Mouse (Mus musculus): ENCODE data around the gene Filip1l.

Gene Filip1l

GRCm38 (mm10) chr16:57396249-57396648 lies 43.4 kb downstream of the Filip1l start:
- DNase-seq (ENCODE audit: low read depth, low spot score), result no peak

DNA sequence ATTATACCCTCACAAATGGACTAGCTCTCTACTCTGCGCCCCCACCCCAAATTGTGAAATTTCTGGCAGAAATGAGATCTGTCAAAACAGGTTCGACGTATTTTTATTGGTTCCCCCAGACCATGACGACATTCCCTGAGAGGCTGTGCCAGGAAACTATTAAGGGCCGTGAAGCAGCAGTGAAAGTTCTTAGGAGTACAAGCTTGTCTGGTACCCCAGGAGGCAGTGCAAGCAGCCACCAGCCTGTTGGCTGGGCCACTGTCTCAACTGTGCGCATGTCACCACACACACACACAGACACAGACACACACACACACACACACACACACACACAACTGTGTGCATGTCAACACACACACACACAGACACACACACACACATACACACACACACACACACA lies 45.0 kb downstream of the Filip1l start:
- DNase-seq (ENCODE audit: low read depth, low spot score), result no peak

GRCm38 (mm10) chr16:57398387-57399214 lies 45.7 kb downstream of the Filip1l start:
- peak; percentile 72 for DNase-seq (ENCODE audit: low read depth, low spot score)

DNA sequence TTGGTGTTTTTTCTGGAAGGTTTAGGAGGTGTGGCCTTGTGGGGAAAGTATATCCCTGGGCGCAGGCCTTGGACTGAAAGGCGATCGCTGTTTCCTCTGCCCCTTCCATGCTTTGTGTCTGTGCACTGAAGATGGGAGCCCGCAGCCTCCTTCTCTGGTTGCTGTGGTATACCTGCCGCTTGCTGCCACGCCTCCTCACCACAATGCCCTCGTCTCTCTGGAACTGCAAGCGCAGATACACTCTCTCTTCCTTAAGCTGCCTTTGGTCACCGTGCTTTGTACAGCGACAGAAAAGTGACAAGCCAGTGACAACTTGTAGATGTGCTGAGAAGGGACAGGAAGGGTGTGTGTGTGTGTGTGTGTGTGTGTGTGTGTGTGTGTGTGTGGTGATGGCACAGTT lies 46.7 kb downstream of the Filip1l start:
- no peak for DNase-seq (ENCODE audit: low read depth, low spot score)

DNA sequence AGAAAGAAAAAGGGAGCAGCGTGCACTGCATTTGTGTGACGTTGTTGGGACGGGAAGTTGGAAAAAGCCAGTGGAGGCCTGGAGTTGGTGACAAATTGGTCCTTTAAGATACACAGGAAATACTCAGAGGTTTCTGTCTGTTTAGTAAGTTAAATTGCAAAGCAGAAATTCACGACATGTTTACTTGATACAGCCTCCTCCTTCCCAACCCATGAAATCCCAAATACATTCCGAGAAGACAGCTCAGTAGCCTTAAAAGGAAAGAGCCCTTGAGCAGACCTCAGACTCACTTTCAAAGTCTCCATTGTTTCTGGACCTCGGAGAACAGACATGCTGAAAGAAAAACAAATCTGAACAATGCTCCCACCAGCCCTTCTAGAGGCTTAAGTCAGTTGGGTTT lies 48.8 kb downstream of the Filip1l start:
- no peak for DNase-seq (ENCODE audit: low read depth, low spot score)

DNA sequence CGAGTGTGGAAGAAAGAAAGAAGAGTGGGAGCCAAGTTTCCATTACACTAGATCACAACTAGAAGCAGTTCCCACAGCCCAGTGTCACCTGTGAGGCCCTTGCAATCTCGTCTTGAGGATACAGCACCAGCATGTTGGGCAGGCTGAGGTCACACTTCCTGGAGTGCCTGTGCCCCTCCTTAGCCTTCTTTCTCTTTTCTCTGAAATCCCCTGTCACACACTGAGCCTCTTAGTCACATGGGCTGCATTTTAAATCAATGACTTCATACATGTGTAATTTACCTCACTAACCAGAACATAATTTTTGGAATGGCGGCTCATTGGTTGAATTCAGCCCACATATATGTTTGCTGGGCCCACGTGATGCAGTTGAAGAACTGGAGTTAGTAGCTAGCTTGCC lies 50.0 kb downstream of the Filip1l start:
- no peak for DNase-seq (ENCODE audit: low read depth, low spot score)

DNA sequence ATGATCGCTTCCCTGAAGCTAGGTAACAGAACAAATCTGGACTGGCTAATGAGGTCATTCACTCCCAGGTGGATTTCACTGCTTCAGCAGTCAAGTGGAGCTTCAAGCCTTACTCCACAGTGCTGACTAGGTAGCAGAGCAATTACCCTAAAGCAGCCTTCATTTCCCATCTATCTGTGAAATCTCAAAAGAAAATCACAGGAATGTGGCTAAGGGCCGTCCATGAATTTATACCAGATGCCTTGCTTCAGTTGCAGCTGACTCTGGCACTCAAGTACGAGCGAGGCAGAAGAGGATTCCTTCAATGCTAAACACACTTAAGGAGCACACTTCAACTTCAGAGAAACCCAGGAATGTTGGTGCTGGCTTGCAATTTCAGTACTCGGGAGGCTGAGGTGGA lies 50.9 kb downstream of the Filip1l start:
- DNase-seq (ENCODE audit: low read depth, low spot score), result no peak

- DNase-seq (ENCODE audit: low read depth, low spot score), result no peak
Measured at GRCm38 (mm10) chr16:57412766-57413165, 59.9 kb downstream of the Filip1l start.

- no peak for DNase-seq (ENCODE audit: low read depth, low spot score)
Measured at GRCm38 (mm10) chr16:57416049-57416448, 63.2 kb downstream of the Filip1l start.

DNA sequence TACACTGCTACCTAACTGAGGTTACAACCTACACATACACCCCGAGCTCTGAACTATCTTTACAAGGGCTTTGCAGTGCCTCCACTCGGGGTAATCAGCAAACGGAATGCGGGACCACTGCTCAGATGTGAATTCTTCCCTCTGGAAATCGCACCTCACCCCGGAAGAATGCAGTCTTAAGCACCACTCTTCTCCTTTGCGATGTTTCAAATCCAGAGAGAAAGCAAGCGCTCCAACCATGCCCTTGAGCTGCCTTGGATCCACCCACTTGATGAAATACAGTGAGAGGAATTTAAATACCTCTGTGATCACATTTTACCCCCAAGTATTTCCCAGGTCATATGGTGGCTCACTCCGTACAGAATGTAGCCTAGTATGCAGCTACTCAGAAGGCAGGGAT lies 64.1 kb downstream of the Filip1l start:
- DNase-seq (ENCODE audit: low read depth, low spot score), result no peak

DNA sequence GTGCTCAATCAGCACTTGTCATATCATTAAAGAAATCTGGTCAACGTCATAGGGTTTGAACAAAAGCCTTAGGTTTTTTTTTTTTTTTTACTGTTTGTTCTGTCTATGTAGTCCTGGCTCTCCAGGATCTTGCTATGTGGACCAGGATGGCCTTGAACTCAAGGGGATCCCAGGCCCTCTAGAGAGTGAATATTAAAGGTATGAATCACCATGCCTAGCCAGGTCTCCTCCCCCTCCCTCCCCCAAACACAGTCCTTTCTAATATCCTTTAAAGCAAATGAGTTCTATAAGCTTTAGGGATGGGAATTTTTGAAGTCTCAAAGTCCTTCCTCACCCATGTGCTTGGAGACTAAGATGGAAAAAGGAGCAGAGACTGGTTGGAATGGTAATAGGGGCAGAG lies 65.1 kb downstream of the Filip1l start:
- no peak for DNase-seq (ENCODE audit: low read depth, low spot score)

GRCm38 (mm10) chr16:57419332-57419731 lies 66.4 kb downstream of the Filip1l start:
- DNase-seq (ENCODE audit: low read depth, low spot score), result no peak

DNA sequence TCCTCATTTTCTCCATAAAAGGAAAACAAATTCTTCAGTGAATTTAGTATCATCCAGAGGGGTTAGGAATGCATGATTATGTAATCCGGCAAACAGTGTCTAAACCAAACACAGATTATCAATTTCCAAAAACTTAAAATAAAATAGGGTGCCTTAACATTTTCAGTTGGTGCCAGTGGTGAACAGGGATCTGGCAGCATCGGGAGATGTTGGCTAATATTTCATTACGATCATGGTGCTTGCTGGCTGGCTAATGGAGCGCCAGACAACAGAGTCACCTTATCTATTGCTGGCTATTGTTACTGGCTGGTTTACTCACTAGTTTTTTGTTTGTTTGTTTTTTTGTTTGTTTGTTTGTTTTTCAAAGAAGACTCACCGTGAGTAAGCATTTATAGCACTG lies 67.0 kb downstream of the Filip1l start:
- no peak for DNase-seq (ENCODE audit: low read depth, low spot score)

- no peak for DNase-seq (ENCODE audit: low read depth, low spot score)
Measured at GRCm38 (mm10) chr16:57420773-57421556, 68.1 kb downstream of the Filip1l start.

- DNase-seq (ENCODE audit: low read depth, low spot score), result no peak
Measured at GRCm38 (mm10) chr16:57421680-57422417, 69.0 kb downstream of the Filip1l start.

DNA sequence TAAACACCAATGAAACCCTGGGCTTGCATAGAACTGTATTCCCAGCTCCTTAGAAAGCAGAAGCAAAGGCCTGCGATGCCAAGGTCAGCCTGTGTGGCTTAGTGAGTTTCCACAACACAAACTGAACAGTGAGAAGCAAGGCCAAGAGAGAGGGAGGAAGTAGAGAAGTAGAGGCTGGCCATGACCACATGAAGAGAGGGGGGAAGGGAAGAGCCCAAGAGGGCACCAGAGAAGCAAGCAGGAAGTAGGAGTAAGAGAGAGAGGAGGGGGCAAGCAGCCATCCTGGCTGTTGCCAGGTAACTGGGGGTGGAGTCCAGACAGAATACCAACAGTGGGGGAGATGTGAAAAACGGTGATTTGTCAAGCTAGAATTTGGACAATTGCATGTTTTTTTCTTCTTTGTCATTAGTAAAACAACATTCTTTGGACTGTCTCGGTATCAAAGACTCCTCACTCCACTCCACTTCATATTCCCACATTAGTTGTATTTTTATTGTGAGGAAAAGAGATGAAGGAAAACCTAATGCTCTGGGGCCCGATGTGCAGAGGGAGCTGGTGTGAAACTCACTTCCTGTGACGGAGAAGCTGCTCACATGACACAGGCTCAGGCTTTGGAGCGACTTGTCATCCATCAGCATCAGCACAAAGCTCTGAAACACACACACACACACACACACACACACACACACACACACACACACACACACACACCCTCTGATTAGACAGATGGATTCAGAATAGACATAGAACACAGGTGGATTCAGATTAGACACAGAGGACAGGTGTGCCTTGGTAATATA lies 70.3 kb downstream of the Filip1l start:
- no peak for DNase-seq (ENCODE audit: low read depth, low spot score)

DNA sequence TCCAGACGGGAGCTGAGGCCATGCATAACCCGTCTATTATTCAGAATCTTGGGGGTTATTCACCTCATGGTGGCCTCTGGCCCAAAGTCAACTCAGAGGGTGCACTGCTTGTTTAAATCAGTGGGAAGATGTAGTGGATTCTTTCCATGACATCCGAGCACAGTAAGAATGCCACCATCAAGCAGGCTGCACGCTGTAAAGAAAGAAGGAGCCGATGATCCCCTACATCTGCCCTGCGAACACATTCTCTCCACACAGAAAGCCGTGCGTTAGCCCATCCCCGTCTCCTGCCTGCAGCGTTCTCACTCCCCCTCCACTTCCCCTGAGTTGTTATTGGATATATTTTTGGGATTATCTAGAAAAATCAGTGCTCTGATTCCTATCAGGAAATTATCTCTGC lies 73.8 kb downstream of the Filip1l start:
- no peak for DNase-seq (ENCODE audit: low read depth, low spot score)

DNA sequence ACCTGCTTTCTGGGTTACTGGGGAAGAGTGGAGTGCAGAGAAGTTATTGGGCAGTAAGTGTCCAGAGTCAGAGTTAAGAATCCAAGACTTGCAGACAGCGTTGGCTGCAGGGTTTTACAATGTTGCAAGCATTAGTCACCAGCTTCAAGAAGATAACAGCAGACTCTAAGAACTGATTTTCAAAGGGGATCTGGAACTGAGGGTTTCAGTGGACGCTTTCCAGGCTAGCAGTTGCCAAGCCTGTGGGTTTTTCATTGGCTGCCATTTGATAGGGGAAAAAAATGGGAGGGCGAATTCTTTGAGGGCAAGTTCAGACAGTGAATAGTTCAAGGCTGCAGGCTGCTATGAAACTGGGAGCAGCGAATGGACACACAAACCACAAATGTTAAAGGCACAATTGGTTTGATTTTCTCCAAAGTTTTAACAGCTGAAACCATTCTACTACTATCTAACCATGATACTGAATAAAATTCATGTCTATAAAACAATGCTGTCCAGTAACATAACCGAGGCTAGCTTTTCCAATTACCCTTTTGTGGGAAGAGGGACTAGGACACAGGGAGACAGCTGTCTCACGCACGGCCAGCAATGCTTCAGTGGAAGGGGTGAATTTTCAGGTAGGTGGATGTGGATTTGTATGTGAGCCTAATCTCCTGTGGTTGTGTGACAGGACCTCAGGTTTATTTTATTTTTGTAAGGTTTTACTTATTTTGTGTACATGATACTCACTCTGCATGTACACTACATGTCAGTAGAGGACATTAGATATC lies 74.8 kb downstream of the Filip1l start:
- DNase-seq (ENCODE audit: low read depth, low spot score), result no peak

GRCm38 (mm10) chr16:57428977-57429376 lies 76.1 kb downstream of the Filip1l start:
- no peak for DNase-seq (ENCODE audit: low read depth, low spot score)

DNA sequence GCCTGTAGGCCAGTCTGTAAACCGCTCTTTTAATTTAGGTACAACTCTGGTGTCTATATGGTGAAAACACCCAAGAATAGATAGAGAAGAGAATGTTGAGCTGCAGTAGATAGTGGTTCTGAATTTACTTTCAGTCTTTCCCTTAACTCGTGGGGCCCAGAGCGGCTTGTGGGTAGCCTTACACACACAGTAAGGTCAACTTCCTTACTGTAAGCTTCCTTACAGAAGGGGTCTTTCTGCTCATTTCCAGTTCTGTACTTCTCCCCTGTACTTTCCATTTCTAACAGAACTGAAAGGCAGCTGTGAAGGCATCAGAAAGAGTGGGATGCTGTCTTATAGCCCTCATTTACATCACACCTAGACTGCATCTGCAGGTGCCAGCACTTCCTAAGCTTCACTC lies 78.4 kb downstream of the Filip1l start:
- DNase-seq (ENCODE audit: low read depth, low spot score), result no peak

DNA sequence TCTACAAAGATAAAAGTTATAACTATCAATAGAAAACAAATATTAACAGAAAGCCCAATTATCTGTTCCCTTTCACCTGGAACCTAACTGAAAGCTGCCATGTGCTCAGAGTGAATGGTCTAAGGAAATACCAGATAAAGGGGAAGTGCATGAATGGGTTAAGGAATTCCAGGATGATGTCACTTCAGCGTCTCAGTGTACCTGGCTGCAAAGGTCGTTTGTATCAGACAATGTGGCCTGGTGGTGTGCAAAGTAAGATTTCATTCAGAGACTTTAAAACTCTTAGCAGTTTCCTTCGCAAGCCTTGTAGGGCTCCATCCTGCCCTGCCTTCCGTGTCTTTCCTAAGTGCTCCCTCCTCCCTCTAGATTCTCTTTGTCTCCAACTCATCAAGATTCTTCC lies 80.3 kb downstream of the Filip1l start:
- DNase-seq (ENCODE audit: low read depth, low spot score), result no peak
